Mouse (Mus musculus): ENCODE results near the gene Kif3c. TPM values are rescaled to one million over a fixed set of nuclear protein-coding genes. Genes with fewer than 3 reads are reported as not detected.

Kif3c gene
- total RNA-seq, 1 experiment = 8.8 TPM

GRCm38 (mm10) chr12:3425375-3426341 lies 60.7 kb downstream of the Kif3c start:
- H3K4me3 ChIP-seq (ENCODE audit: insufficient read depth in 1 of 2, low read depth in 1 of 2, low read length in 2 of 2, poor library complexity in 1 of 2, severe bottlenecking in 1 of 2) = peak overlapping the region; percentile 76 to 87
- H3K36me3 ChIP-seq (ENCODE audit: control insufficient read depth, insufficient read depth, low read length, poor library complexity, severe bottlenecking) = peaks cover 8% of the 10 kb centered on the region
- H3K4me1 ChIP-seq (ENCODE audit: control insufficient read depth in 2 of 2, insufficient read depth in 2 of 2, low read length in 2 of 2, poor library complexity in 1 of 2) = peaks cover 3% of the 10 kb centered on the region in 2 experiments; a peak in 2 of 4 replicates
- no peak for DNase-seq (ENCODE audit: low read depth, low spot score)
- TF ChIP-seq ZC3H11A (IDR thresholded peaks at IDR 0.05; ENCODE audit: borderline replicate concordance, low read depth, low read length) (no peak), ZNF384 (IDR thresholded peaks at IDR 0.05; ENCODE audit: low read depth, low read length) (no peak)
- H3K27ac ChIP-seq (ENCODE audit: insufficient read depth, low read depth, low read length, poor library complexity, severe bottlenecking) = peak overlapping the region; percentile 65; the same call in 1 of the 2 replicates
- H3K9ac ChIP-seq (ENCODE audit: insufficient read depth, low read depth, low read length, poor library complexity, severe bottlenecking) = peak overlapping the region; percentile 85
- in situ Hi-C loops (cut with MboI; ENCODE audit: low sequenced_read_pairs in 2 of 2, unreplicated experiment in 2 of 2) = no loop called here
- H3K9me3 ChIP-seq (ENCODE audit: control insufficient read depth, insufficient read depth, low read depth, low read length) = no peaks in the 10 kb centered on the region

GRCm38 (mm10) chr12:3426530-3427034 lies 61.6 kb downstream of the Kif3c start, which contains the start of gene Asxl2:
Asxl2 (plus strand) TSS chr12:3426857.
- Histone ChIP-seq H3K4me3 (ENCODE audit: insufficient read depth in 1 of 2, low read depth in 1 of 2, low read length in 2 of 2, poor library complexity in 1 of 2, severe bottlenecking in 1 of 2) (peak within 1 kb of the TSS; percentile 87 to 91), H3K27ac (ENCODE audit: insufficient read depth, low read depth, low read length, poor library complexity, severe bottlenecking) (peak within 1 kb of the TSS; percentile 91), H3K9ac (ENCODE audit: insufficient read depth, low read depth, low read length, poor library complexity, severe bottlenecking) (peak within 1 kb of the TSS; percentile 97), H3K4me1 (ENCODE audit: control insufficient read depth in 2 of 2, insufficient read depth in 2 of 2, low read length in 2 of 2, poor library complexity in 1 of 2) (peaks cover 3 to 5% of the 10 kb centered on the region in 2 experiments; a peak in 2 of 4 replicates), H3K9me3 (ENCODE audit: control insufficient read depth, insufficient read depth, low read depth, low read length) (no peaks in the 10 kb centered on the region), H3K36me3 (ENCODE audit: control insufficient read depth, insufficient read depth, low read length, poor library complexity, severe bottlenecking) (peaks cover 5% of the 10 kb centered on the region)
- DNase-seq (ENCODE audit: low read depth, low spot score) = peak; percentile 97
- TF ChIP-seq CHD2 (IDR thresholded peaks at IDR 0.05; ENCODE audit: low read depth, low read length) = no peak
- peak; percentile 67 for TF ChIP-seq HCFC1 (IDR thresholded peaks at IDR 0.05; ENCODE audit: borderline replicate concordance, insufficient read depth, low read length)
- in situ Hi-C loops (cut with MboI; ENCODE audit: low sequenced_read_pairs in 2 of 2, unreplicated experiment in 2 of 2) = no loop called here

GRCm38 (mm10) chr12:3427067-3427889 lies 62.3 kb downstream of the Kif3c start:
- peaks cover 5% of the 10 kb centered on the region for H3K36me3 ChIP-seq (ENCODE audit: control insufficient read depth, insufficient read depth, low read length, poor library complexity, severe bottlenecking)
- H3K9ac ChIP-seq (ENCODE audit: insufficient read depth, low read depth, low read length, poor library complexity, severe bottlenecking) = peak overlapping the region; percentile 97
- DNase-seq (ENCODE audit: low read depth, low spot score) = peak; percentile 41
- no peaks in the 10 kb centered on the region for H3K9me3 ChIP-seq (ENCODE audit: control insufficient read depth, insufficient read depth, low read depth, low read length)
- peak overlapping the region; percentile 87 to 91 for H3K4me3 ChIP-seq (ENCODE audit: insufficient read depth in 1 of 2, low read depth in 1 of 2, low read length in 2 of 2, poor library complexity in 1 of 2, severe bottlenecking in 1 of 2)
- peak overlapping the region; percentile 91 for H3K27ac ChIP-seq (ENCODE audit: insufficient read depth, low read depth, low read length, poor library complexity, severe bottlenecking)
- TF ChIP-seq CHD2 (IDR thresholded peaks at IDR 0.05; ENCODE audit: low read depth, low read length) = peak; percentile 60
- TF ChIP-seq MAFK (IDR thresholded peaks at IDR 0.05; ENCODE audit: insufficient read depth, low read depth, low read length) = no peak
- peak; percentile 93 for TF ChIP-seq HCFC1 (IDR thresholded peaks at IDR 0.05; ENCODE audit: borderline replicate concordance, insufficient read depth, low read length)
- peak; percentile 95 for TF ChIP-seq ZNF384 (IDR thresholded peaks at IDR 0.05; ENCODE audit: low read depth, low read length)
- peaks cover 3 to 8% of the 10 kb centered on the region in 2 experiments; a peak in 2 of 4 replicates for H3K4me1 ChIP-seq (ENCODE audit: control insufficient read depth in 2 of 2, insufficient read depth in 2 of 2, low read length in 2 of 2, poor library complexity in 1 of 2)
- in situ Hi-C loops (cut with MboI; ENCODE audit: low sequenced_read_pairs in 2 of 2, unreplicated experiment in 2 of 2) = no loop called here

DNA sequence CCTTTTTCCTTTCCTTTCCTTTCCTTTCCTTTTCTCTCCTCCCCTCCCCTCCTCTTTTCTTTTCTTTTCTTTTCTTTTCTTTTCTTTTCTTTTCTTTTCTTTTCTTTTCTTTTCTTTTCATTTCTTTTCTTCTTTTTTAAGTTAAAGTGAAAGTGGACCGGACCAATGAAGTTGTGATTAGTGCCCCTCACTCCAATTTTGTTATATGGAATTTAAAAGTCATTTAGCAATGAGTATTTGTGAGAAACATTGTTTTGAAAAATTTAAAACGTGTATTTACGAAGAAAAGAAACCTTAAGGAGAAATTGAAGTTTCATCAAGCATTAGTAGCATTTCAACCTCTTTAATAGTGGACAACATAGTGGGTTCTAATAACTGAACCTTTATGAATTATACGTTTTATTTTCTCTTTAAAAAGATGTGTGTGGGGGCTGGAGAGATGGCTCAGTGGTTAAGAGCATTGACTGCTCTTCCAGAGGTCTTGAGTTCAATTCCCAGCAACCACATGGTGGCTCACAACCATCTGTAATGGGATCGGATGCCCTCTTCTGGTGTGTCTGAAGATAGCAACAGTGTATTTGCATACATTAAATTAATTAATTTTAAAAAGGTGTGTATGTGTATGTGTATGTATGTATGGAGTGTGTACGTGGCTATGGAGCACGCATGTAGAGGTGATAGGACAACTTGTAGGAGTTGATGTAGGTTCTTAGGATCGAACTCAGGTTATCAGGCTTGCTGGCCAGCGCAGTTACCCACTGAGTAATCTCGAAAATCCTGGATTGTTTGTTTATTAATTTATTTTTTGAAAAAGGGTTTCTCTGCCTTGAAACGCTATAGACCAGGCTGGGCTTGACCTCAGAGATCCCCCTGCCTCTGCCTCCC lies 63.2 kb downstream of the Kif3c start:
- no peaks in the 10 kb centered on the region for H3K9me3 ChIP-seq (ENCODE audit: control insufficient read depth, insufficient read depth, low read depth, low read length)
- TF ChIP-seq HCFC1 (IDR thresholded peaks at IDR 0.05; ENCODE audit: borderline replicate concordance, insufficient read depth, low read length) (no peak), MAFK (IDR thresholded peaks at IDR 0.05; ENCODE audit: insufficient read depth, low read depth, low read length) (no peak), ZC3H11A (IDR thresholded peaks at IDR 0.05; ENCODE audit: borderline replicate concordance, low read depth, low read length) (no peak), CHD2 (IDR thresholded peaks at IDR 0.05; ENCODE audit: low read depth, low read length) (no peak), ZNF384 (IDR thresholded peaks at IDR 0.05; ENCODE audit: low read depth, low read length) (no peak)
- in situ Hi-C loops (cut with MboI; ENCODE audit: low sequenced_read_pairs in 2 of 2, unreplicated experiment in 2 of 2) = no loop called here
- H3K9ac ChIP-seq (ENCODE audit: insufficient read depth, low read depth, low read length, poor library complexity, severe bottlenecking) = peak overlapping the region; percentile 66; the same call in 1 of the 2 replicates
- peaks cover 2% of the 10 kb centered on the region; the same call in 1 of the 2 replicates for H3K36me3 ChIP-seq (ENCODE audit: control insufficient read depth, insufficient read depth, low read length, poor library complexity, severe bottlenecking)
- no peak for DNase-seq (ENCODE audit: low read depth, low spot score)
- H3K4me1 ChIP-seq (ENCODE audit: control insufficient read depth in 2 of 2, insufficient read depth in 2 of 2, low read length in 2 of 2, poor library complexity in 1 of 2) = peaks cover 3 to 8% of the 10 kb centered on the region in 2 experiments; a peak in 2 of 4 replicates
- peak overlapping the region; percentile 87 to 91 for H3K4me3 ChIP-seq (ENCODE audit: insufficient read depth in 1 of 2, low read depth in 1 of 2, low read length in 2 of 2, poor library complexity in 1 of 2, severe bottlenecking in 1 of 2)
- H3K27ac ChIP-seq (ENCODE audit: insufficient read depth, low read depth, low read length, poor library complexity, severe bottlenecking) = no peak overlapping the region

All from ES-E14 (cell line).